Mouse (Mus musculus): ENCODE results near the gene Cfap74.
"Not testable (repeated sequence)": the region's sequence is repeated elsewhere in the genome, so short reads cannot be mapped to it uniquely, and the experiment has no call there.

Gene Cfap74

GRCm38 (mm10) chr4:155470263-155470953 lies 61.4 kb downstream of the Cfap74 start:
- no peak for DNase-seq

- DNase-seq, result no peak
Observed at GRCm38 (mm10) chr4:155470997-155471396, 62.0 kb downstream of the Cfap74 start.

GRCm38 (mm10) chr4:155471406-155471805 lies 62.4 kb downstream of the Cfap74 start:
- DNase-seq, result no peak

GRCm38 (mm10) chr4:155472716-155473290 lies 63.8 kb downstream of the Cfap74 start:
- no peak for DNase-seq

GRCm38 (mm10) chr4:155473319-155473718 lies 64.3 kb downstream of the Cfap74 start:
- DNase-seq, result no peak

GRCm38 (mm10) chr4:155473796-155474195 lies 64.8 kb downstream of the Cfap74 start:
- not testable (repeated sequence) for DNase-seq

GRCm38 (mm10) chr4:155481381-155482124 lies 72.6 kb downstream of the Cfap74 start:
- DNase-seq, result peak; percentile 88

GRCm38 (mm10) chr4:155482125-155482480 lies 73.1 kb downstream of the Cfap74 start:
- DNase-seq, result no peak

GRCm38 (mm10) chr4:155482733-155483540 lies 73.9 kb downstream of the Cfap74 start:
- DNase-seq, result no peak

GRCm38 (mm10) chr4:155485521-155485920 lies 76.5 kb downstream of the Cfap74 start:
- DNase-seq, result no peak

GRCm38 (mm10) chr4:155487746-155488145 lies 78.8 kb downstream of the Cfap74 start:
- no peak for DNase-seq

GRCm38 (mm10) chr4:155488232-155489025 lies 79.4 kb downstream of the Cfap74 start:
- DNase-seq, result peak; percentile 94

GRCm38 (mm10) chr4:155489101-155489970 lies 80.3 kb downstream of the Cfap74 start:
- no peak for DNase-seq

- DNase-seq, result peak; percentile 57
Observed at GRCm38 (mm10) chr4:155490456-155490855, 81.5 kb downstream of the Cfap74 start.

- peak; percentile 96 for DNase-seq
Observed at GRCm38 (mm10) chr4:155490990-155491504, 82.1 kb downstream of the Cfap74 start, which contains the start of gene Gnb1. Gene Gnb1, plus strand, starts transcription at chr4:155491361.

GRCm38 (mm10) chr4:155491529-155492130 lies 82.6 kb downstream of the Cfap74 start:
- DNase-seq, result peak; percentile 31

GRCm38 (mm10) chr4:155492131-155492633 lies 83.2 kb downstream of the Cfap74 start:
- DNase-seq, result peak; percentile 60

GRCm38 (mm10) chr4:155494891-155495290 lies 85.9 kb downstream of the Cfap74 start:
- DNase-seq, result no peak

GRCm38 (mm10) chr4:155497963-155498362 lies 89.0 kb downstream of the Cfap74 start:
- DNase-seq, result no peak

GRCm38 (mm10) chr4:155501126-155501525 lies 92.1 kb downstream of the Cfap74 start:
- no peak for DNase-seq

Measured in lung, postnatal 10 days (tissue).